Comparison of ENCODE assay signal across 8 mouse cellular contexts in the genomic region with DNA sequence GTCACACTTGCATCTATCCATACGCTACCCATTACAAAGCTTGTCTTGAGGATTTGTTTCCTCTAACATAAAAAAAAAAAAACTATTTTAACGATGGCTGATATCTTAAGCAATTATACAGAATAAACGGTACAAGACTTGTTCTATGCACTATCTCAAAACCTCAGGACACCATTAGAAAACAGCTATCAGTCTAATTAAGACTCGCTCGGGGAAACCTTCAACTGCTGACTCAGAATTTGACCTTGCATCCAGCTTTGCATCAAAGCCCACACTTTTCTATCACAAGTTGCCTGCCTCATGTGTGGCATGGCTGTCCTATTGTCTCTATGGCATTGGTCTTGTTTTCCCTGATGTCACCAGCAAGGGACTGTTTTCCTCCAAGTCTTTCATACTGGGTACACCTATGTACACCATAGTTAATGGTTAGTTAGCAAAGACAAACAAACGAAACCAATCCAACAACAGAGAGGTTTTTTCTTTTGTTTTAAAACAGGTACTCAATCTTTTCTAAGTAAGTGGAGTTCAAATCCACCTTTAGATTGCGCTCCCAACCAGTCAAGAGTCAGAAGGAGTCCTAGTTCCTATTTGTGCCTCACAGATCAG. TPM values are rescaled to one million over a fixed set of nuclear protein-coding genes. Genes with fewer than 3 reads are reported as not detected.
A peak's percentile ranks its signal among the peaks of the same experiment; 100 is the strongest.
DNase-seq lines count a peak whose midpoint lies in the region; ATAC-seq and TF ChIP-seq lines count a peak whose summit lies in the region.

No protein-coding gene starts in this region.

- peak overlapping the region; percentile 78 for H3K4me2 ChIP-seq in heart, embryonic 12.5 days
- H3K4me2 ChIP-seq in hindbrain, embryonic 11.5 days (replicated peaks; ENCODE audit: low read depth, low read length): peak overlapping the region; percentile 53

- H3K9ac ChIP-seq in heart, embryonic 12.5 days: peak overlapping the region; percentile 93
- peak overlapping the region; percentile 75 for H3K9ac ChIP-seq in MEL (ENCODE audit: control insufficient read depth, low read depth, low read length, poor library complexity, severe bottlenecking)
- peak overlapping the region; percentile 85; the same call in 1 of the 2 replicates for H3K9ac ChIP-seq in hindbrain, embryonic 11.5 days (ENCODE audit: low read depth, low read length)

- TF ChIP-seq CTCF in MEL (IDR thresholded peaks at IDR 0.05 in 2 of 3, conservative IDR thresholded peaks at IDR 0.05 in 1 of 3; ENCODE audit: control insufficient read depth in 1 of 3, insufficient read depth in 1 of 3, low read depth in 2 of 3, low read length in 3 of 3, poor library complexity in 1 of 3, severe bottlenecking in 1 of 3): no peak

- TF ChIP-seq POLR2A in MEL (IDR thresholded peaks at IDR 0.05; ENCODE audit: control insufficient read depth in 1 of 2, insufficient read depth in 1 of 2, low read depth in 1 of 2, low read length in 2 of 2, poor library complexity in 1 of 2): no peak

- H3K79me2 ChIP-seq in MEL (ENCODE audit: control insufficient read depth, insufficient read depth, low read length, poor library complexity): peaks cover 30% of the 10 kb centered on the region

- peak; percentile 58 to 77; a peak in 2 of 4 replicates for TF ChIP-seq EP300 in MEL (IDR thresholded peaks at IDR 0.05; ENCODE audit: low read depth in 1 of 2, low read length in 2 of 2)

- TF ChIP-seq RAD21 in MEL (IDR thresholded peaks at IDR 0.05; ENCODE audit: low read depth, low read length): no peak

- ATAC-seq in heart, embryonic 12.5 days (ENCODE audit: insufficient number of reproducible peaks, low FRiP score): no peak
- ATAC-seq in hindbrain, embryonic 11.5 days (ENCODE audit: low FRiP score): no peak

- H3K27me3 ChIP-seq in heart, embryonic 12.5 days (replicated peaks): no peaks in the 10 kb centered on the region
- no peaks in the 10 kb centered on the region for H3K27me3 ChIP-seq in MEL (ENCODE audit: control insufficient read depth in 1 of 2, insufficient read depth in 2 of 2, low read length in 2 of 2)
- H3K27me3 ChIP-seq in hindbrain, embryonic 11.5 days (ENCODE audit: control insufficient read depth, insufficient read depth, low read length): no peaks in the 10 kb centered on the region
- no peaks in the 10 kb centered on the region for H3K27me3 ChIP-seq in midbrain, embryonic 10.5 days (ENCODE audit: low read depth, poor library complexity, severe bottlenecking)

- no peak for DNase-seq in heart, adult 8-10 months (ENCODE audit: low spot score)
- DNase-seq in MEL (ENCODE audit: low read depth, low spot score): peak; percentile 66
- DNase-seq in hindbrain, embryonic 11.5 days (ENCODE audit: low spot score): no peak
- no peak for DNase-seq in midbrain, embryonic 10.5 days (ENCODE audit: low spot score)
- DNase-seq in urinary bladder, adult 2 months (ENCODE audit: low spot score): no peak
- no peak for DNase-seq in layer of hippocampus, postnatal 10 days (ENCODE audit: low spot score in 2 of 2)
- no peak for DNase-seq in gastrocnemius, postnatal 25 days

- H3K27ac ChIP-seq in heart, embryonic 12.5 days (ENCODE audit: poor library complexity, severe bottlenecking): no peak overlapping the region
- peak overlapping the region; percentile 30 for H3K27ac ChIP-seq in MEL (ENCODE audit: control insufficient read depth, low read depth, low read length)
- H3K27ac ChIP-seq in hindbrain, embryonic 11.5 days (ENCODE audit: low read depth, low read length): no peak overlapping the region
- no peak overlapping the region for H3K27ac ChIP-seq in midbrain, embryonic 10.5 days (replicated peaks)

- 82% methylated on average over 7 of the region's 7 CpGs for WGBS in heart, embryonic 12.5 days
- WGBS in hindbrain, embryonic 11.5 days: 91% methylated on average over 7 of the region's 7 CpGs
- WGBS in midbrain, embryonic 10.5 days: 92% methylated on average over 7 of the region's 7 CpGs

- peak overlapping the region; percentile 82 for H3K4me3 ChIP-seq in heart, embryonic 12.5 days
- H3K4me3 ChIP-seq in MEL (ENCODE audit: control insufficient read depth in 1 of 2, insufficient read depth in 1 of 2, low read depth in 2 of 2, low read length in 2 of 2): peak overlapping the region; percentile 88 to 95
- H3K4me3 ChIP-seq in hindbrain, embryonic 11.5 days (ENCODE audit: low read depth, low read length): peak overlapping the region; percentile 90
- peak overlapping the region; percentile 86 for H3K4me3 ChIP-seq in midbrain, embryonic 10.5 days

- peaks cover 53% of the 10 kb centered on the region for H3K36me3 ChIP-seq in heart, embryonic 12.5 days
- peaks cover 17 to 22% of the 10 kb centered on the region in 2 experiments for H3K36me3 ChIP-seq in MEL (ENCODE audit: control insufficient read depth in 1 of 2, insufficient read depth in 2 of 2, low read length in 2 of 2)
- H3K36me3 ChIP-seq in hindbrain, embryonic 11.5 days (ENCODE audit: control insufficient read depth, insufficient read depth, low read length): peaks cover 3% of the 10 kb centered on the region; the same call in 1 of the 2 replicates
- peaks cover 62% of the 10 kb centered on the region for H3K36me3 ChIP-seq in midbrain, embryonic 10.5 days

- H3K4me1 ChIP-seq in heart, embryonic 12.5 days (replicated peaks): peaks cover 20% of the 10 kb centered on the region
- peaks cover 4 to 8% of the 10 kb centered on the region in 2 experiments; a peak in 3 of 4 replicates for H3K4me1 ChIP-seq in MEL (ENCODE audit: control insufficient read depth in 1 of 2, insufficient read depth in 2 of 2, low read length in 2 of 2)
- H3K4me1 ChIP-seq in hindbrain, embryonic 11.5 days (replicated peaks; ENCODE audit: control insufficient read depth, insufficient read depth, low read length): no peaks in the 10 kb centered on the region; the same call in 1 of the 2 replicates
- H3K4me1 ChIP-seq in midbrain, embryonic 10.5 days: peaks cover 24% of the 10 kb centered on the region

- H3K9me3 ChIP-seq in heart, embryonic 12.5 days (replicated peaks): no peaks in the 10 kb centered on the region
- H3K9me3 ChIP-seq in MEL (replicated peaks; ENCODE audit: insufficient read depth, low read length): no peaks in the 10 kb centered on the region
- no peaks in the 10 kb centered on the region for H3K9me3 ChIP-seq in hindbrain, embryonic 11.5 days (ENCODE audit: control insufficient read depth, low read length)
- no peaks in the 10 kb centered on the region for H3K9me3 ChIP-seq in midbrain, embryonic 10.5 days (replicated peaks)

TF ChIP-seq in MEL, 35 proteins besides CTCF, POLR2A, EP300 and RAD21 (continues in another document):
- no peak for TF ChIP-seq USF1 (IDR thresholded peaks at IDR 0.05; ENCODE audit: low read depth, low read length)
- TF ChIP-seq CHD2 (IDR thresholded peaks at IDR 0.05; ENCODE audit: low read length): no peak

RNA-seq across cellular contexts. Expression of gene Bag1, which starts 1.5 kb away (rescaled TPM):
- polyA plus RNA-seq in heart, embryonic 12.5 days (2016; fragmentation: Nextera tagmentation; extraction: Ambion mirVana): 206 and 214 TPM in 2 replicates
- 100 to 1,000 TPM; 252 to 291 (median 269) TPM for total RNA-seq in heart, adult 8-10 months (2022)
- total RNA-seq in MEL (2012; rRNA removed): 175 and 194 TPM in 2 replicates
- 100 to 1,000 TPM in 1 of 2 experiments, not detected in 1; 235 TPM for polyA plus RNA-seq in MEL (2012; ENCODE audit: insufficient read depth in 1 of 2, insufficient read length in 2 of 2, low read depth in 1 of 2, low replicate concordance in 2 of 2, missing spikeins in 1 of 2)
- 259 and 262 TPM in 2 replicates for polyA plus RNA-seq in hindbrain, embryonic 11.5 days (2014; fragmentation: Nextera tagmentation; extraction: Ambion mirVana)
- 189 and 193 TPM in 2 replicates for polyA plus RNA-seq in midbrain, embryonic 10.5 days (2016; fragmentation: Nextera tagmentation; extraction: Ambion mirVana)
- 126 and 153 TPM in 2 replicates for polyA plus RNA-seq in urinary bladder, adult 2 months (2012; rRNA removed)
- 100 to 1,000 TPM; 163 to 170 TPM for total RNA-seq in layer of hippocampus, postnatal 10 days (2021)
- 100 to 1,000 TPM; 177 to 180 TPM for total RNA-seq in gastrocnemius, postnatal 25 days (2021)

RNA-seq across cellular contexts. Expression of gene Chmp5, which starts 1.6 kb away (rescaled TPM):
- polyA plus RNA-seq in heart, embryonic 12.5 days (2016; fragmentation: Nextera tagmentation; extraction: Ambion mirVana): 76.2 and 79.4 TPM in 2 replicates
- 10 to 100 TPM; 32.2 to 39.2 (median 37.1) TPM for total RNA-seq in heart, adult 8-10 months (2022)
- 38.5 and 39.1 TPM in 2 replicates for total RNA-seq in MEL (2012; rRNA removed)
- polyA plus RNA-seq in MEL (2012; ENCODE audit: insufficient read depth in 1 of 2, insufficient read length in 2 of 2, low read depth in 1 of 2, low replicate concordance in 2 of 2, missing spikeins in 1 of 2): 10 to 100 TPM in 1 of 2 experiments, not detected in 1; 34.7 TPM
- polyA plus RNA-seq in hindbrain, embryonic 11.5 days (2014; fragmentation: Nextera tagmentation; extraction: Ambion mirVana): 173 and 178 TPM in 2 replicates
- polyA plus RNA-seq in midbrain, embryonic 10.5 days (2016; fragmentation: Nextera tagmentation; extraction: Ambion mirVana): 99.4 and 118 TPM in 2 replicates
- polyA plus RNA-seq in urinary bladder, adult 2 months (2012; rRNA removed): 102 and 115 TPM in 2 replicates
- total RNA-seq in layer of hippocampus, postnatal 10 days (2021): 10 to 100 TPM; 71.9 to 75.3 TPM
- total RNA-seq in gastrocnemius, postnatal 25 days (2021): 10 to 100 TPM; 20.4 to 24.0 TPM

RNA-seq across cellular contexts. Expression of gene Nfx1, which starts 24.1 kb away (rescaled TPM):
- polyA plus RNA-seq in heart, embryonic 12.5 days (2016; fragmentation: Nextera tagmentation; extraction: Ambion mirVana): 67.8 and 75.0 TPM in 2 replicates
- 10 to 100 TPM; 18.8 to 24.0 (median 21.1) TPM for total RNA-seq in heart, adult 8-10 months (2022)
- total RNA-seq in MEL (2012; rRNA removed): 54.9 and 56.6 TPM in 2 replicates
- polyA plus RNA-seq in MEL (2012; ENCODE audit: insufficient read depth in 1 of 2, insufficient read length in 2 of 2, low read depth in 1 of 2, low replicate concordance in 2 of 2, missing spikeins in 1 of 2): 10 to 100 TPM in 1 of 2 experiments, not detected in 1; 72.6 TPM
- 95.7 and 105 TPM in 2 replicates for polyA plus RNA-seq in hindbrain, embryonic 11.5 days (2014; fragmentation: Nextera tagmentation; extraction: Ambion mirVana)
- polyA plus RNA-seq in midbrain, embryonic 10.5 days (2016; fragmentation: Nextera tagmentation; extraction: Ambion mirVana): 94.8 and 98.4 TPM in 2 replicates
- polyA plus RNA-seq in urinary bladder, adult 2 months (2012; rRNA removed): 60.1 and 61.1 TPM in 2 replicates
- total RNA-seq in layer of hippocampus, postnatal 10 days (2021): 10 to 100 TPM; 61.5 to 64.2 TPM
- total RNA-seq in gastrocnemius, postnatal 25 days (2021): 10 to 100 TPM; 15.7 to 17.0 TPM

RNA-seq across cellular contexts. Expression of gene Spink4, which starts 26.8 kb away (rescaled TPM):
- 8.9 and 10.4 TPM in 2 replicates for polyA plus RNA-seq in heart, embryonic 12.5 days (2016; fragmentation: Nextera tagmentation; extraction: Ambion mirVana)
- 1 to 10 TPM in 1 of 4 experiments, under 1 TPM in 2, not detected in 1; 0.82 to 1.3 (median 0.94) TPM for total RNA-seq in heart, adult 8-10 months (2022)
- 1.4 TPM in 1 of 2 replicates, not detected in the other for total RNA-seq in MEL (2012; rRNA removed)
- under 1 TPM in 1 of 2 experiments, not detected in 1; 0.19 TPM for polyA plus RNA-seq in MEL (2012; ENCODE audit: insufficient read depth in 1 of 2, insufficient read length in 2 of 2, low read depth in 1 of 2, low replicate concordance in 2 of 2, missing spikeins in 1 of 2)
- polyA plus RNA-seq in hindbrain, embryonic 11.5 days (2014; fragmentation: Nextera tagmentation; extraction: Ambion mirVana): not detected in 2 replicates
- not detected in 2 replicates for polyA plus RNA-seq in midbrain, embryonic 10.5 days (2016; fragmentation: Nextera tagmentation; extraction: Ambion mirVana)
- 0.37 TPM in 1 of 2 replicates, not detected in the other for polyA plus RNA-seq in urinary bladder, adult 2 months (2012; rRNA removed)
- total RNA-seq in layer of hippocampus, postnatal 10 days (2021): not detected
- total RNA-seq in gastrocnemius, postnatal 25 days (2021): not detected
